Mouse (Mus musculus) megakaryocyte, embryonic 14.5 days (primary cell): Measurements from ENCODE around the gene Borcs6.

Experiments used
- FLI1 ChIP-seq: IDR thresholded peaks from 2 replicates; pipeline ENCODE4 v1.6.1; 2012; ENCODE audit warnings: low read length, inconsistent platforms, mixed read lengths
- GATA1 ChIP-seq: IDR thresholded peaks from 3 replicates; pipeline ENCODE4 v1.6.1; 2012; ENCODE audit warnings: mixed read lengths, low read length, inconsistent platforms, borderline replicate concordance

DNA sequence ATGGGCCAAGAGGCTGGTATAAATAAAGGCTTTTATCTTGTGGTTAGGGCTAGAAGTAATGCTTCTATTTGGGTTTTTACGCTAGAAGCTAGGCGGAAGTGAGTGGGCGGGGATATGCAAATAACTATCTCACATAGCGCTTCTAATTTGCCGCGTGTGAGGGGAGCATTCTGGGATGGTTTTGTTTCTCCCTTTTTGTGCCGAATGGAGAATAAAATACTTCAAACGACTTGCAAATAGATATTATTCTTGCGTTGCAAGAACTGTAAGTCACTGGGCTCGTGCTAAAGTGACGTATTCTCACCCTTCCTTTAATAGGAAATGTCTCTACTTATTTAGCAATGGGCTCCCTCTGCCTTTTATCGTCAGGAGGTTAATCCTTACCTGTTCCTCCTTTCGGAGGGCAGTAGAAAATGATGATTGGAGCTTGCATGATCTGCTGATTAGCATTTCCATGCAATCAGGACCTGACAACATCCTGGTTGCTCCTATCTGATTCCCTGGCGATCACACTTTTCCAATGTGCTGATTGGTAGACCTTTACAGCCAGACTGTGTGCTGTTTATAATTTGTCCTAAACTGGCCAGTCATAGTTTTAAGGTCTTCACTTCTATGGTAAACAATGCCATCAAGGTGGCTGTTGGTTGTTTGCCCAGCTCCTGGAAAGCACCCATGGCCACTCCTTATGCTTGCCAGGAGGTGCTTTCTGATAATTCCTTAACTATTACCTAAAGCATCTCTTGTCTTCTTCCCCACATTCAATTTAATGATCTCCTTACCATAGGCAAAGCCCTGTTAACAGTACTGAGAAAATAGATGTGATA, 13.8 kb downstream of the Borcs6 start:
- peak; percentile 100 for TF ChIP-seq GATA1
- TF ChIP-seq FLI1 = no peak
